Mouse (Mus musculus) layer of hippocampus, postnatal 14 days (tissue): ENCODE data around the gene Med28. TPM values are rescaled to one million over a fixed set of nuclear protein-coding genes. Genes with fewer than 3 reads are reported as not detected.

Source experiments
- DNase-seq, 2 experiments: peaks; one replicate each; pipeline ENCODE4 v3.0.0; 2021 to 2022; ENCODE audit warnings: low spot score in 2 of 2, mixed read lengths in 1 of 2
- long read RNA-seq, 2 experiments: library from polyadenylated mRNA; stranded (forward); transcript quantifications; one replicate each; pipeline ENCODE4 v2.0.0; 2021
- total RNA-seq, 2 experiments: library from RNA; stranded (reverse); gene quantifications; 2 replicates each; pipeline ENCODE4 v1.2.3; 2021

Gene Med28
- total RNA-seq = 10 to 100 TPM; 75.4 to 82.8 TPM
- long read RNA-seq, experiment 1, full-length matches to known transcripts = 67 of 68 reads
- long read RNA-seq, experiment 1, partial matches to known transcripts = 0 of 68 reads
- long read RNA-seq, experiment 1, other reads (novel, unspliced or antisense) = 1 of 68 reads
- long read RNA-seq, experiment 2, full-length matches to known transcripts = 112 of 115 reads
- long read RNA-seq, experiment 2, partial matches to known transcripts = 2 of 115 reads
- long read RNA-seq, experiment 2, other reads (novel, unspliced or antisense) = 1 of 115 reads

GRCm38 (mm10) chr5:45519960-45520808 lies at the start of gene Med28:
Med28 (plus strand) TSS chr5:45520229.
- peak; percentile 93 to 95 for DNase-seq

DNA sequence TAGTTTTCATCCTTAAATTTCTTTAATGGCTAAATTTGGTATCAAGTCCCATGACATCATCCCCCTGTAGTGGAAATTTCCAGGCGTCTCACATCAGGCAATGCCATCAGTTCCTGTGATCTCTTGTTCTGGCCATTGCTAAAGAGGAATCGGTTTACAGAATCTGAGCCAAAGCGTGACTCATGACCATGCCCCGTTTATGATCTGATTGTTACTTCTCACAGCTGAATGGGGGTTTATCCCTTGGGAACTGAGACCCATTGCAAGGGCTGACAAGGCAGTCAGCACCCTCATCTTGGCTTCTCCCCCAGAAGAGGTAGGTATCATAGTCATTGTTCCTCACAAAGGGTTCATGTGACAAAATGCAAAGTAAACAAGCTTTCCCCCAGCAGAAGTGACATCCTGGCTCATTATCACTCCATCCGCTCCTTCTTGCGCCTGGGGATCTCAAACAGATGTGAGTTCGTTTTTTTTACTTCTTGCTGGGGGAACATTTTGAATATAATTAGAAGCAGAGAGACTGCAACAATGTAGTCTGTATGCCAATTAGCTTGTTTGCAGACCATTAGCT lies 47.1 kb upstream of the Med28 start:
- DNase-seq = no peak

GRCm38 (mm10) chr5:45473521-45473920 lies 46.5 kb upstream of the Med28 start:
- DNase-seq = no peak

DNA sequence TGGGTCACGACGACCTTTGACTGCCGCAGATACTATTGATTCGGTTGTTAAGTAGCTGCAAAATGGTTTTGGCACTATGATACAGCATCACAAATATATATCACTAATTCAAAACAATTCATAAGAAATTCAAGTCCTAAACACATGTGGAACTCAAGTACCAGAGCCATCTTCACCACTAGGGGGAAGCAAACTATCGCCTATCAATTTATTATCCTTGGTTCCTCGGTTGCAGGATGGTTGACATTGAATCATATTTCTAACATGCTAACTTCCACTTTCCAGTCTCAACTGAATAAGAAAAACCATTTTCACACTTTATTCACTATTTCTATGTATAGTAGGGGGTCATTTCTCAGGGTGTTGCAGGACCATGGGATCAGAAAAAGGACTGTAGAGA lies 45.8 kb upstream of the Med28 start:
- peak in 1 of 2 experiments; percentile 81 for DNase-seq

GRCm38 (mm10) chr5:45474758-45475157 lies 45.3 kb upstream of the Med28 start:
- no peak for DNase-seq

DNA sequence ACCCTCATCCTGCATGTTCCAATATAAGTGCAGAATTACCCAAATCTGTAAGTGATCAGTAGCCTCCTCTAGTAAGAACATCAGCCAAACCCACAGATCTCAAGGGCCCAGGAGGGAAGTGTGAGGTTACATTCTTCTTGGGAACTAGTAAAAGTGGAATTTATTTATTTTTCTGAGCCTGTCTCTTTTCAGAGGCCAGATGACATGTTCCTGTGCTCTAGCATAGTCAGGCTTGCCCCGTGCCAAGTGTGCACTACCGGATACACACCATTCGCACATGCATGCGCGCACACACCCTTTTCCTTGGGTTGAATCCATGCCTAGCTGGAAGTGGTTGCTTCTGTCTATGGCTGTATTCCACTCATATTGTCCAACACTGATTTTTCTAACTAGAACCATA lies 44.3 kb upstream of the Med28 start:
- DNase-seq = no peak

DNA sequence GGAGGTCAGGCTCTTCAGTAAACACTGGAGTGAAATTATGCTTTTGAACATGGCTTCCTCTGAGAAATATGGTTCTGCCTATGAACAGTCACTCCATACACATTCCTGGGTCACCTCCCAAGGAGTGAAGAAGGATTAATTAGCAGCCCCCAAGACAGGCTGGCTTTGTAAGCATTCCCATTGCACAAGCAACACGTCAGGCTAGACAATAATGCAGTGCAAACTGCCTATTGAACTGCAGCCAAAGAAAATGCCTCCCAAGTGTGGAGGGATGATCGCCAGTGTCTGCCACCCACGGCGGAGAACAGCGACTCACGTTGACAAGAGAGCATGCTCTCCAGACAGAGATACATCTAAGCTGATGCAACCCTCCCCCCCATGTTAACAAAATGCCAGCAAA lies 43.7 kb upstream of the Med28 start:
- peak in 1 of 2 experiments; percentile 26 for DNase-seq

GRCm38 (mm10) chr5:45477601-45478000 lies 42.4 kb upstream of the Med28 start:
- no peak for DNase-seq

DNA sequence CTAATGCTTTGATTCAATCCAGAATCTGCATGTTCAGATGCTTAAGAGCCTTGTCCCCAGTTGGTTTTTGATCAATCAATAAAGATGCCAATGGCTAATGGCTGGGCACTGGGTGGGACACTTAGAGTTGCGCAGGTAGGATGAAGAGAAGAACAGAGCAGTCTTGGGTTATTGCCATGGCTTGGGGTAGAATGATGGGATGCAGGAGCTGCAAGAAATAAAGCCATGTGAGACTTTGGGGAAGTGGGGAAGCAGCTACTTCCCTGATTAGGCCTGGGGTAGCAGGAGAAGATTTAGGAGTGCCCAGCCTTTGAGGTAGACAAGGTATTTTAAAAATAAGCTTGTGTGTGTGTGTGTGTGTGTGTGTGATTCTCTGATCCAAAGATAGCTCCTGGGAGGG lies 40.0 kb upstream of the Med28 start:
- no peak for DNase-seq

- DNase-seq = no peak
Observed at GRCm38 (mm10) chr5:45481125-45481524, 38.9 kb upstream of the Med28 start.

GRCm38 (mm10) chr5:45482607-45483006 lies 37.4 kb upstream of the Med28 start:
- DNase-seq = no peak

DNA sequence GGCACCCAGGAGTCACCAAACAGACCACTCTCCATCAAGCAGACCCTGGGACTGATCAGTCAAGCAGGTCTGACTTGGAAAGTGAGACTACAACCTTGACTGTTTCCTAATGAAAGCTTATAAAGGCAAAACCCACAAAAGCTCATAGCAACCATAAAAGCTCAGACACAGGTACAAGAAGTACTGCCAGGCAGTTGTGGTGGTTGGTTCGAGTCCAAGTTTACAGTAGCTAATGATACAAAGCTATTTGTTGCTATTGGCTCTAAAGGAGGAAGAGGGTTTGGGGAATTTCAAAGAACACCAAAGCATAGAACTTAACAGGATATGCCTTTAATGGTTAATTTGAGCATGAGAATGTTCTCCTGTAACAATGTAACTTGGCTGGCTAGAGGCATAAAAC lies 36.4 kb upstream of the Med28 start:
- DNase-seq = no peak

GRCm38 (mm10) chr5:45491776-45492175 lies 28.3 kb upstream of the Med28 start:
- DNase-seq = no peak

GRCm38 (mm10) chr5:45493191-45494092 lies 26.6 kb upstream of the Med28 start, which contains the start of gene Lap3:
Lap3 (plus strand) TSS chr5:45493374.
- peak; percentile 95 to 98 for DNase-seq

- DNase-seq = no peak
Observed at GRCm38 (mm10) chr5:45494093-45494755, 25.8 kb upstream of the Med28 start.

DNA sequence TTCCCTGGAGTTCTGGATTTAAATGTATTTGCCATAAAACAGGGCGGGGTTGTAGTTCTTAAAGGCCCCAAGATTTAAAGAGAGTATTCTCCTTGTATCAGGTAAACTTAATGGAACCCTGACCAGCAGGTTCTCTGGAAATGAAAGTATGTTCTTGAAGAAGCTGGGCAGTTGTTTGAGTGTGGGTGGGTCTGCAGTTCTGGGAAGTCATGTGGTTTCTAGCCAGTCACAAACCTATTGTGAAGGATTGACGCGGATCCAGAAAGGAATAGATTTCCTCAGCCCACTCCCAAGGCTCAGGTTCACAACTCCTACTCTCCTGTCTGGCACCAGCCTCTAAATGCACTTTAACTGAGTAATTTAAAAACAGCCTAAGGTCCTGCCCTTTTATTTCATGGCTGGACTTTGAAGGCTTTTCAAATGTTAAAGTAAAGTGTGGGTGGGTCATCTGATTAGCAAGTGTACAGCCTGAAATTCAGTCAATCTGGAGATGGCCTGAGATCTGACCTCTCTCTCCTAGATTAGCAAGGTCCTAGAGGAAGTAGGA lies 24.5 kb upstream of the Med28 start:
- DNase-seq = no peak

DNA sequence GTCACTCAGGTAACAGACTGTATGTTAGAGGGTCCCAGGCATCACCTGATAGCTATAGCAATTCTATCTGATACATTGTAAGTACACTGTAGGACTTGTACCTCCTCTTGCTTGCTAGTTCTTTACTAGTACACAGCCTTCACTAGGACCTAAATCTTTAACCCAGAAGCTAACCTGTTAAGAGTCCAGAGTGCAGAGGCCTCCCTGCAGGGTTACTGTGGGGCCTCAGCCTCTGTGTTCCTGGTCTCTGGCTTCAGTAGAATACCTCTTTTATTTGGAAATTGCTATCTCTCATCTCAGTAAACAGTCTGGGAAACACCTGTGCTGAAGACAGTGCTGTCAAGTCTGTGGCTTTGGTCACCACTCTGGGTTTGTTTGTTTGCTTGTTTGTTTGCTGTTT lies 24.0 kb upstream of the Med28 start:
- no peak for DNase-seq

DNA sequence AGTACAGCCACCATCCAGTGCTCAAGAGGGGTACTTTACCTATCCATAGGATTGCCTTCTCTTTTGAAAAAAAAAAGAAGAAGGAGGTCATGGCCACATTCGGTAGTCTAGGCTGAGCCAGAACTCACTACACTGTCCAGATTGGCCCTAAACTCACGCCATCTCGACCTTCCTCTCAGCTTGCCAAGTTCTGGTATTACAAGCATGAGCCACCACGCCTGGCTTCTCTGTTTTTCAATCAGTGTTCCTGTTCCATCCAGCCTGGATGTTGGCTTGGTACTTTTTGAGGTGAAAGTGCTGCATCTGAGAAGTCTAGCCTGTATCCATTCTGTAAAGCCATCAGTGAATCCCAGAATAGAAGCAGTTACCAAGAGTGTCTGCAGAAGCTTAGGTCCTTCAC lies 23.6 kb upstream of the Med28 start:
- DNase-seq = no peak

DNA sequence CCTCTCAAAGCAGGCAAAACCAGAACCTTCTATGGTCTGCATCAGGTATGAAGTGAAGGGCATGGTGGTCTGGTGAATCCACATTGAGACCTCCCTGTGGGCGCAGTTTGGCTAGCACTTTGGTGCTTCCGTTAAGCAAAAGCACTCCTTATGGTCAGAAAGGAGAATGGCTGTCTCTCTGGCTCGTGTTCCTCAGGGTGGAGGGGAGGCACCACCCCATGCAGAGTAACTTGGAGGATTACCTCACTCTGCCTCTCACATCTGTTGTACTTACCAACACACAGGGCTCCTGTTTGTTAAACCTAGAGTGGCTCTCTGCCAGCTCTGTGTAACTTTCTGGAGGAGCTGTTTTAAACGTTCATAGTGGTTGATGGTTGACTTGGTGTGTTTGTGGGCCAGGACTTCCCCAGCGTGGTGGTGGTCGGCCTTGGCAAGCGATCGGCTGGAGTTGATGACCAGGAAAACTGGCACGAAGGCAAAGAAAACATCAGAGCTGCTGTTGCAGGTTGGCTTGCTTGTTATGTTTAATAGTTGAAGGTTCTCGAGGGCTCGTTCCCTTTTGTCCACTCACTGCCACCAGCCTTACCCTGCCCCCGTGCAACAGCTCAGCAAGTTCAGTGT lies 23.0 kb upstream of the Med28 start:
- no peak for DNase-seq

DNA sequence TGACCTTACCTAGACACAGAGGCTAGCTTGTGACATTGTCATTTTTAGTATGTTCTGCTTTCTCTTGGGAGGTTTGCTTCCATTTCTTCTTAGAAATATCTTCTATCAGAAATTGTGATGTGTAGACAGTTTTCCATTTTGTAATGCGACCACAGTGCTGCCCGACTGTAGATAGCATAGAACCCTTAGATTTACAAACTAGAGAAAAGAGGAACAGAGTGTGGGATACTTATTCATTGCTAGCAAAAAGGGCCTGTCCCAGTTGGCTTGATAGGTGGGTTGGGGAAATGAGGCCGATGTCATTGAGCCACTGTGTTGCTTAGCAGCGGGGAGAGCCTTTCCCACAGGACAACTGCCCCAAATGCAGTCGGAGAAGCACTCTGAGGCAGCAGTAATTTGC lies 22.5 kb upstream of the Med28 start:
- no peak for DNase-seq
